Mouse (Mus musculus) spleen, adult 2 months (tissue): ENCODE results near the gene Tmsb10.

Source experiments
- CTCF ChIP-seq: fragments of 200-500 bp; IDR thresholded peaks from 2 replicates; pipeline ENCODE4 v1.5.1; 2011; ENCODE audit warnings: mild to moderate bottlenecking, inconsistent platforms; ENCODE audit not compliant: insufficient read depth, insufficient read length, insufficient replicate concordance; ENCODE audit errors: extremely low read depth
- POLR2A ChIP-seq: fragments of 200-500 bp; IDR thresholded peaks from 2 replicates; pipeline ENCODE4 v1.6.1; 2011; ENCODE audit warnings: low read depth, low read length, inconsistent platforms

DNA sequence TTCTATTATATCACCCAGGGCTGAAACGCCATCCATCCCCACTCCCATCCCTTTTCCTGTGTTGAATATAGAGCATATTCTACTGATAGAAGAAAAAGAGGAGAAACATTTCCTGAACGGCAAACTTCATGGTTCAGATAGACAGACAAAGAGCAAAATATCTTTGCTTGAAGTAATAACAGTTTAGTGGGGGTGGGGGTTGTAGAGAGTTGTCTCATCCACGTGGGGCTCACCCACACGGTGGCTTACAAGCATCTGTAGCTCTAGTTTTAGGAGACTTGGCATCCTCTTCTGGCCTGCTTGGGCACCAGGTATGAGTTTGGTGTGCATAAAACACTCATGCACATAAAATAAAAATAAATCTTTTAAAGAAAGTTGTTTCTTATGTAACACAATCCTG is 627 bp upstream of the Tmsb10 start:
- TF ChIP-seq CTCF: no peak
- TF ChIP-seq POLR2A: no peak
